Mouse (Mus musculus) duodenum, adult 2 months (tissue): ENCODE measurements around the gene Tnk1. TPM values are rescaled to one million over a fixed set of nuclear protein-coding genes. Genes with fewer than 3 reads are reported as not detected.

ENCODE experiments used
- polyA plus RNA-seq: library from polyadenylated mRNA; depleted of rRNA; stranded (reverse); fragments of >200 nt; gene quantifications from 2 replicates; pipeline ENCODE4 v1.2.3, GENCODE M21; 2012; ENCODE audit warnings: low replicate concordance; rRNA removed

Tnk1 gene
- 34.8 and 47.5 TPM in 2 replicates for polyA plus RNA-seq

DNA sequence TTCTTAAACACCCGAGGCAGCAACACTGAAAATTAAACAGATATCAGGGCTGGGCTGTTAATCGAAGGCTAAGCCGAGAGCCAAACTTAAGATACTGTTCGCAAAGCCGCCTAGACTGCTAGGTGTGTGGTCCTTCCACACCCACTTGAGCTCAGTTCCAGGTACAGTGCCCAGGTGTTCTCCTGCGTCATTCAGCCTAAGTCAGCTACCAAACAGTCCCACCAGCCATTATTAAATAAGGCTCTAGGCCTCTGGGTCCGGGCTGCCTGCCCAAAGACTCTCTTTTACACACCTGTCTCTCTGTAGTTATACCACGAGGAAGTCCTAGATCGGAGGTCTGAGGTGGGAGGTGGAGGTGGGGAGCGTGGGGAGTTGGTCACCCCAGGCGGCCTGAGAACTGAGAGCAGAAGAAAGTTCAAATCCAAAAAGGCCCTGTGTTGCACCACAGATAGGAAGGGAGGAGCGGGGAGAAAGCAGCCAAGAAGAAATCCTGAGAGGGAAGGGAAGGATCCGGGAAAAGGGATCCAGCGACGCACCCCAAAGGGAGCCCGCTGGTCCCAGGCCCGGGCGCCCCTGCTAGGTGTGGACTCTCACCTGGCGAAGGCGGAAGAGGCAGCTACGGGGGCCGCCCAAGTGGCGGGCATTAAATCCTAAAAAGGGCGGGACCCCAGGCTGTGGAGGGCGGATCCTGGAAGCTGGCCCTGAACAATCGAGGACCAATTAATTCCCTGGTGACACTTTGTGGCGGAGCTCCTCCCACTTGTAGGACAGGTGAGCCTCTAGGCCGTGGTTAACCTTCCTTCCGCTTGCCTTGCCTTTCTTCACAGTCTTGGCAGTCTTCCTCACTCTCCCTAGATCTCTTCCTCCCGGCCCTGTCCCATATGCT is at the start of gene Tnk1:
Gene Tnk1, minus strand, starts transcription at position 618 of the 886 bp plus-strand sequence.

DNA sequence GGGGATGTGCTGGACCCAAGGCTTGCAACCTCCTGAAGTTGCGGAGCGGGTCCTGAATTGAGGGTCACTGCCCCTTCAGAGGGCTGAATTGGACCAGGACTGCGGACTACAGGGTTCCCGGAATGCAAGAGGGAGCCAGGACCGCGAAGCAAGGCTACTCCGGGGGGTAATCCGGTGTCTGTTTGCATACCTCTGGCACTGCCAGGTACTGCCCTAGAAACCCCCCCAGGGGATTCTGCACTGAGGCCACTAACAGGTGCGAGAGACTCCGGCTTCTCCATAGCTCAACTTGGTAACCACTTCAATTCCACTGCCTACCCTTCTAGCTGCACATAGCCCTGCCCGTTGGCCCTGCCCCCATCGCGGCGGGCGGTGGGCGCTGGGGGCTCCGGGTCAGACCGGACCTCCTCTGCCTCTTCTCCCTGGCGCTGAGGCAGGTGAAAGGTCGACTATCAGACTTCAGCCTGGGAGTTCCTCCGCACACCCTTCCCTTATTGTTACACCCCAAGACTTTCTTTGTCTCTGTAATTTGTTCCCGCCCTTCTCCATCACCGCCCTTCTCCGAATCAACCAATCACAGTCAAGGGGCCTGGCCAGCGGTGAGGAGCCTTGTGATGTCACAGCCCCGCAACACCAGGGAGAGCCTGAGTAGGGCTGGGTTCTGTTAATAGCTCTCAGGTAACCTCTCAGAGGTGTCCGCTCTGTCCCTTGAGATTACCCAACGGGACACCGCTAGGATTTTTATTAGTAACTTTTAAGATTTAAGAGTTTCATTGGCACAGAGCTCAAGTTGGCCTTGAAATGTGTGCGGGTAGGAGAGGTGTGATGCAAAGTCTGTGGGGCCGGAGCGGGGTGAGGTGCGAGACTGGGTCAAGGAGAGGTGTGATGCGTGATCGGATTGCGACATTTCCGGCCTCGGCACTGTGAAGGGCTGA is 42.2 kb upstream of the Tnk1 start, which contains the start of the genes 2810408A11Rik and Neurl4:
Gene 2810408A11Rik, minus strand, starts transcription at position 517 of the 935 bp plus-strand sequence.
Gene Neurl4, plus strand, starts transcription at position 602 of the 935 bp plus-strand sequence.

DNA sequence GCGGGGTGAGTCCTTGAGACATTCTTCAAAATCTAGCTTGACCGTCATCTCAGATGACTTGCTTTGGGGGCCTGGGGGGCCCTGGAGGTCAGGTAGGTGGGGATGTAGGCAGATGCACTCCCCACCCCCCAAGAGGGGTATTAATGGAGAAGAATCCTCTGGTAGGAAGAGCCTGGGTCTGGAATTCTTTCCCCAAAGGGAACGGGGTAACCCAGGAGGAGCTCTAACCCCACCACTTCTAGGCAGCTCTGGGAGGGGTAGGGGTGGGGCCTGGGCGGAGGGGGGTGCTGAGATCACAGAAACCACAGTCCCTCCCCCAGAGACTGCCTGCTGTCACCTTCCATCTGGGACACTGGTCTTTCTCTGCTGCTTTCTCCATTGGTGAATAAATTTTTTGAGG is 36.8 kb upstream of the Tnk1 start, which contains the start of gene Acap1:
Gene Acap1, minus strand, starts transcription at position 249 of the 400 bp plus-strand sequence.

DNA sequence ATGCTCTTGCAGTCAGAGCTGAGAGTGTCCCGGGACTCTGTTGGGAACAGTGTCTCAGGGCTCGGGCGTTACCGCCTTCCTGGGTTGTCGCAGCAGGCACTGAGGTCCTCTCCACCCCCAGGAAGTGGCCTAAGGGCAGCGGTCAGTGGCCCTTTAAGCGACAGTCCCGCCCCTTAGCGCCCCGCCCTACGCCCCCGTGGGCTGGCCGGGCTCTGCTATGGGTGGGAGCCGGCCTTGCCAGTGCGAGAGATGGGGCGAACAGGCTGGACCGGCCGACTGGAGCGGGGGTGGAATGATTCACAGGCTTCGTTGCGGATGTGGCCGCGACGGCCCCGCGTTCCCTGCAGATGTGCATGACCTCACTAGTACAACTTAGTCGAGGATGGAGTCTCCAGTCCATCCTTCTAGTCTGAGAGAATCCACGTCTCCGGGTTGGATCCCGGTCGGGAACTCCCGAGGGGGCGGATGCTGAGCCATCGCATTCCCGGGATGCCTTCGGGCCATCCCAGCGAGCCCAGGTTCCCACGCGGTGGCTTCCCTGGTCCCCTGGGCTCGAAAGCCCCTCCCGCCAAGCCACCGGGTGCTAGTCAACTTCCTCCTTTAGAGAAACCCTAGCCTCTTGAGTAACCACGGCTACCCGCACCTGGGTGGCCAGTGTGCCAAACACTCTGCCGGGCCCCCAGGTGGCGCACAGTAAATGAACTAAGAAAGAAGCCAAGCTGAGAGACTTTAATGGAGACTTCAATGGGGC is 22.5 kb upstream of the Tnk1 start, which contains the start of gene Kctd11:
Gene Kctd11, minus strand, starts transcription at position 554 of the 751 bp plus-strand sequence.

DNA sequence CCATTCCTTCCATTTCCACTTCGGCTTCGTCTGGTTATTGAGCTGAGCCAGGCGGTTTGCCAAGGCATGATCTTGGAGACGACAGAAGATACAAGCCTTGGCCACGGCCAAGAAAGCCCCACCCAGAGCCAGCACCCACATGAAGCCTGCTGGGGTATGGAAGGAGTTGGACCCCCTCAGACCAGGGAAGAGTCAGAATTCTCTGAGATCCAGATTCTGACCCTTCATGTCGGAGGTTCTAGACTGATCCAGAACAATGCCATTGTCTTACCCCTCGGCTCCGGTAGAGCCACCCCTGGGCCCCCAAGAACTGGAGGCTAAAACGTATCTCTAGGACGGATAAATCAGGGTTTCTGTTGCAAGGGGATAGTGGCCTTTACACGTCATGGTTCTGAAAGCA is 19.3 kb upstream of the Tnk1 start, which contains the start of gene Tmem95:
Gene Tmem95, minus strand, starts transcription at position 141 of the 400 bp plus-strand sequence.

DNA sequence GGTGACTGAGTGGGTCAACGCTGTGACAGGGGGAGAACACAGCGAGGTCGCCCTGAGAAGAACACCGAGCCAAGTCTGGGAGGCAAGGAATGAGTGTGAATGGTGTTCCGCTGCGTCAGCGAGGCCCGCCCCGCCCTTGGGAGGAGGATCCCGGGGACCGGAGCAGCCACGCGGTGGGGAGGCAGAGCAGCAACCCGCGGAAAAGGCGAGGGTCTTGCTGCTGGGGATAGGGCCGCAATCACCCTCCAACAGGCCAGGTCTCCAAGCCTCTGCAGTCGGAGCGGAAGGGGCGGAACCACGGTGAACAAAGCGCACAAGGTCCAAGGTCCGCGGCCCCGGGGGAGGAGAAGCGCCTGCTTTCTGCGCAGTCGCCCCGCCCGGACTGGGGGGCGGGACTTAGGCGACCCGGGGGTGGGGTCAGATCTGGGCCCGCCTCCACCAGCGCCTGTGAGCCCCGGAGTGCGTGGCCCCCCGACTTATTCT is 12.3 kb downstream of the Tnk1 start, which contains the start of gene Plscr3:
Gene Plscr3, plus strand, starts transcription at position 179 of the 483 bp plus-strand sequence.

DNA sequence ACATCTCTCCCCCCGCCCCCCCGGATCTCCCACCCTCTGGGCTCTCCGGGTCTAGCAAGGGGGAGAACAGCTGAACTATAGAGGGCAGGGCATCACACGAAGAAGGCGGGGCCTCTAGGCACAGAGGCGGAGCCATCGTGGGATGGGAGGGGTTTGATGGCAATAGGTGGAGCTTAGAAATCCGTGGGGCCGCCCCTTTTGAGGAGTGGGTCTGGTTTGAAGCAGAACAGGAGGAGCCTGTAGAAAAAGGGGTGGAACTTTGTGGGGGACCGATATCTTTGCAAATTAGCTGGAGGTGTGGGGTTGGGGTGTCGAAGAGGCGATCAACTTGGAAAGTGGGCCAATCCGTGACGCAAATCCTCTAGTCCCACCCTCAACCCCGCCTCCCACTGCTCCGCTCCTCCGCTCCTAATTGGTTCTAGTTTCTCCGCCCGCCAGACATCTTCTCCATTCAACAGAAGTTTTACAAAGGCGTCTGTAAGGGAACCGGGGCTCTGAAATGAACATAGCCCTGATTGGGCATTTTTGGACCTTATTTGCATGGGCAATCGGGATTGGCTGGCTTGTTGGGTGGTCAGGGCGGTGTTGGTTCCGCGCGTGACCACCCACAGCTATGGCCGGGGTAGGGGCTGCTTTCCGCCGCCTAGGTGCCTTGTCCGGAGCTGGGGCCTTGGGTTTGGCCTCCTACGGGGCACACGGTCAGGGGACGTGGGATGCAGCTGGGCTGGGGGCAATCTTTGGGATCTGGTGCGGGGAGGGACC is 20.4 kb downstream of the Tnk1 start, which contains the start of gene Tmem256:
Gene Tmem256, plus strand, starts transcription at position 563 of the 762 bp plus-strand sequence.

DNA sequence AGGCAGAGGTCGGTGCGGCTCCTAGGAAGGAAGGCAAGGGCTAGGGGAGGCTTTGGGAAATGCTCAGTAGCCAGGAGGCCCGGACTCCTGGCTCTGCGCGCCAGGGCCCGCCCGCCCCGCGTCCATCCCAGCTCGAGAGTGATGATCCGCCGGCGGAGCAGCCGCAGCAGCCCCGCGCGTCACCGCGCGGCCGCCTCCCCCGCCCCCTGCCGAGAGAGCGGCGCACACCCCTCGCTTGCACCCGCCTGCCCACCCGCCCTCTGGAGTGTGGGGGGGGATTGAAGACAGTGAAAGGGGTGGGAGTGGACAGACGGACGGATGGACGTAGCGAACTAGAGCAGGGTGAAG is 21.0 kb downstream of the Tnk1 start, which contains the start of gene Nlgn2:
Gene Nlgn2, minus strand, starts transcription at position 181 of the 348 bp plus-strand sequence.

DNA sequence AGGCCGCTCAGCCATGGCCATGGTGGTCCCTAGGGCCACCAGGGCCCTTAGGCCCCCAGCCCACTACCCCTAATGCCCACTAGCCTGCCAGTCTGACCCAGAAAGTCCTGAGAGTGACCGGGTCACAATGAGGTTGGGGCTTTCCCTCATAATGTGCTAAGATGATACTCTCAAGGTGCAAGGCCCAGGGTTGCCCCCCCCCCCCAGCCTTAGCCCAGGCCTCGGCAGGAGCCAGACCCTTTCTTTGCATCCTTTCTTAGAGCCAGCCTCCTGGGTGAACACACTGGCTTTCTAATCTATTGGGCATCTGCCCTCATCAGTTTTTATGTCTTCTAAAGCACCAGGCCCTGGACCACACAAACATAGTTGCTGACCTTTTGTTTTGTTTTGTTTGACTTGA is 36.5 kb downstream of the Tnk1 start, which contains the start of gene Spem1:
Gene Spem1, minus strand, starts transcription at position 101 of the 400 bp plus-strand sequence.

DNA sequence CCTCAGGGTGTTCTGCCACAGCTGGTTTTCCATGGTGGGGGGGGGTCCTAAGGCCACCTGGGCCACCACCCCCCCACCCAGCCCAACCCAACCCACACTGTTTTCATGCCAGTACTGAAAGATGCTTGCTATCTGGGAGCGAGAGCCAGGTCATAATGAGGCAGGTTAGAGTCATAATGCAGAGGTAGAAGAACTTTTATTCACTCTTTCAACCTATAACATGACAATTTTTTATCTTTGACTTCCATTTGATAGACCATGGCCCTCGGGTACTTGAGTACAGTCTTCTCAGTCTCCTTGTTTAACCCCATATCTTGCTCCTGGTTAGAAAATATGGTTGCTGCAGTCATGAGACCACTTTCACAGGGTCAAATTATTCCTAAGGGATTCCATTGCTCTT is 40.2 kb downstream of the Tnk1 start, which contains the start of gene Spem2:
Gene Spem2, minus strand, starts transcription at position 101 of the 400 bp plus-strand sequence.

DNA sequence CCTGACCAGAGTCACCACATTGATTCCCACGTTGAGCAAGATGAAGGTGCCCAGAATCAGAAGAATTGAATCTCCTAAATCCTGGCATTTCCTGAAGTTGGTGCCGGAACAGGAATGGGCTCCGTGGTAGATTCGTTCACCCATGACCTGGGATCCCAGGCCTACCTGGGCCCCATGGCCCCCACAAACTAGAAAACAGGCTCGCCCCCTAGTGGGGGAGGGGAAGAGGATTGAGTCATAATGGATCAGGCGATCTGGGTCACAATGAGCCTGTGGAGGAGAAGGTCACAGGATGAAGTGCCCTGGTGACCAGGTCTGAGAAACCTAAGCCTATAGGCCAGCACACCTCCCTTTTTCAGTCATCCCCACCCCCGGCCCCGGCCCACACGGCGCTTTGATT is 43.4 kb downstream of the Tnk1 start, which contains the start of gene Gm39566:
Gene Gm39566, minus strand, starts transcription at position 144 of the 400 bp plus-strand sequence.

DNA sequence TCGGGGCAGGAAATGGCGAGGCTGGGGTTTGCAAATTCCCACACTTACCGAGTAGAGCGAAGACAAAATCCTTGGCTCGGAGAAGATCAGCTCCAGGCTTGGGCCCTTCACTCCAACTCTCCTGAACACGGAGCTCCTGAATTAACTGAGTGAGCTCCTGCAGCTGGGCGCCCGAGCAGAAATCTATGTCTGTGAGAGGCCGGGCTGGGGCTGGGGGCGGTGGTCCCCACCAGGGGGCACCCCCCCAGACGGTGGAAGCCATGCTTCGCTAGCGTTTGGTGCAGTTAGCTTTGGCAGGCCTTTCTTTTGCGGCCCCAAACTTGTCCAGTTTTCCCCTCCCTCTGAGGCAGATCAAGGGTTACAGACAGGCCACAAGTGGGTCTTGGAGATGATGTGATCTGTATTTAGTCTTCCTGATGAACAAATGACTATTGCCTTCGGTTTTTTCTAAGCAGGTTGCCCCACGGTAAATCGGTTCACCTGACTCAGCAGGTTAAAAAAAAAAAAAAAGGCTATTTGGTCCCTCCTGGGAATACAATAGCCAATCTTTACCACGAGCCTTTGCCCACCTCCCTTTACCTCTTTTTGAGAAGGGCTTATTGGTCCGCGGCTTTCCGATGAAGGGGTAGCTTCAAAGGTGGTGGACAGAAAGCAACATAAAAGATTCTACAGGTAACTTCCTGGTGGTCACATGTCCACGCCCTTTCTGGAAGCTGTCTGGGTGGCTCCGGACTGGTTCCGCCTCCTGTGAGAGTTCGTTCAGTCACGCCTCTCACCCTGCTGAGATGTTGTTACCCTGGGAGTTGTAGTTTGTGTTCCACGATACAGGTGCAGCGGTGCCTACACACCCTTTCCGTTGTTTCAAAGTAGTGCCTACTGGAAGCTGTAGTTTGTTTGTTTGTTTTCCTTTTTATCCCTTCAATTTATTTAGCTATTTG is 53.3 kb downstream of the Tnk1 start, which contains the start of gene Tmem102:
Gene Tmem102, minus strand, starts transcription at position 653 of the 938 bp plus-strand sequence.

DNA sequence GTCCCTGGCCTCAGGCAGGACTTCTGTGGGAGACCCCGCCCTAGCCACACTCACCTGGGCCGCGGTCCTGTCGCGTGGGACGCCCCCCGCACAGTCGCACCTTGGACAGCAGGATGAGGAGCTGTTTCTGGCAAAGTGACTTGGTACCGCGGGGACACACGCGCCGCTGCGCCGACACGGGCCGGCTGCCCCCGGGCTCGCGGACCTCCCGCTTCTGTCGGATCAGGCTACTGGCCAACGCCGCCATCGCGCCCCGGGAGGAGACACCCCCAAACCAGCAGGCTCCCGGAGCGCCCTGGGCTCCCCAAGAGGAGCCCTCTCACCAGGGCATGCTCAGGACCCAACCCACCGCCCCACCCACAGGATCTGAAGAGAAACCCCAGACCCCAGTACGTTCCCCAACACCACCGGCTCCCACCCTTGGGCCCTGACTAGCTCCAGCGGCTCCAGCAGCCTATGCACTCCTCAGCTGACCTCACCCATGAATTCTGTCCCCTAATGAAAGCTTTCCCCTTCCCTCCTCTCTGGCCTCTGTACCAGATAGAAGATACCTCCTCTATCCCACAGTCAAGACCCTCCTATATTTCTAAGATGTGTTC is 57.1 kb downstream of the Tnk1 start, which contains the start of gene Fgf11:
Gene Fgf11, minus strand, starts transcription at position 479 of the 599 bp plus-strand sequence.

Other genes starting within 250 kb of the Tnk1 start
- not detected in 2 replicates for gene Shbg, start 240.8 kb downstream of the Tnk1 start, polyA plus RNA-seq
- gene Sat2, start 236.7 kb downstream of the Tnk1 start, polyA plus RNA-seq = 1.4 TPM in 2 replicates
- gene Fxr2, start 225.7 kb downstream of the Tnk1 start, polyA plus RNA-seq = 37.9 and 40.8 TPM in 2 replicates
- 0.26 TPM in 1 of 2 replicates, not detected in the other for gene Sox15, start 203.4 kb downstream of the Tnk1 start, polyA plus RNA-seq
- gene Mpdu1, start 196.1 kb downstream of the Tnk1 start, polyA plus RNA-seq = 184 and 214 TPM in 2 replicates
- 20.5 and 25.2 TPM in 2 replicates for gene Cd68, start 192.6 kb downstream of the Tnk1 start, polyA plus RNA-seq
- gene Eif4a1, start 186.3 kb downstream of the Tnk1 start, polyA plus RNA-seq = 71.8 and 97.2 TPM in 2 replicates
- 15.6 and 17.3 TPM in 2 replicates for gene Senp3, start 176.6 kb downstream of the Tnk1 start, polyA plus RNA-seq
- 11.1 and 13.6 TPM in 2 replicates for gene Tnfsf13, start 172.9 kb downstream of the Tnk1 start, polyA plus RNA-seq
- gene Tnfsf12, start 162.9 kb downstream of the Tnk1 start, polyA plus RNA-seq = 17.8 and 19.2 TPM in 2 replicates
- 3.7 and 4.7 TPM in 2 replicates for gene Tnfsfm13, start 162.6 kb downstream of the Tnk1 start, polyA plus RNA-seq
- gene Polr2a, start 100.1 kb downstream of the Tnk1 start, polyA plus RNA-seq = 22.0 and 29.9 TPM in 2 replicates
- 0.13 TPM in 1 of 2 replicates, not detected in the other for gene Slc35g3, start 96.8 kb downstream of the Tnk1 start, polyA plus RNA-seq
- gene Zbtb4, start 92.8 kb downstream of the Tnk1 start, polyA plus RNA-seq = 7.0 and 19.2 TPM in 2 replicates
- 3.8 and 6.8 TPM in 2 replicates for gene Chrnb1, start 62.8 kb downstream of the Tnk1 start, polyA plus RNA-seq
- gene Fgf11, start 56.9 kb downstream of the Tnk1 start, polyA plus RNA-seq = 2.7 and 6.1 TPM in 2 replicates
- gene Tmem102, start 53.1 kb downstream of the Tnk1 start, polyA plus RNA-seq = 44.7 and 80.5 TPM in 2 replicates
- gene Gm39566, start 43.4 kb downstream of the Tnk1 start, polyA plus RNA-seq = not detected in 2 replicates
- not detected in 2 replicates for gene Spem2, start 40.3 kb downstream of the Tnk1 start, polyA plus RNA-seq
- 0.09 and 0.13 TPM in 2 replicates for gene Spem1, start 36.5 kb downstream of the Tnk1 start, polyA plus RNA-seq
- gene Nlgn2, start 20.9 kb downstream of the Tnk1 start, polyA plus RNA-seq = 6.9 and 15.5 TPM in 2 replicates
- 102 and 130 TPM in 2 replicates for gene Tmem256, start 20.2 kb downstream of the Tnk1 start, polyA plus RNA-seq
- 39.3 and 58.9 TPM in 2 replicates for gene Plscr3, start 12.4 kb downstream of the Tnk1 start, polyA plus RNA-seq
- gene Tmem95, start 19.3 kb upstream of the Tnk1 start, polyA plus RNA-seq = not detected in 2 replicates
- 2.0 and 2.3 TPM in 2 replicates for gene Kctd11, start 22.7 kb upstream of the Tnk1 start, polyA plus RNA-seq
- 7.4 and 13.8 TPM in 2 replicates for gene Acap1, start 36.8 kb upstream of the Tnk1 start, polyA plus RNA-seq
- gene 2810408A11Rik, start 42.3 kb upstream of the Tnk1 start, polyA plus RNA-seq = 2.1 and 3.0 TPM in 2 replicates
- gene Neurl4, start 42.3 kb upstream of the Tnk1 start, polyA plus RNA-seq = 20.1 and 23.0 TPM in 2 replicates
- gene Gps2, start 55.2 kb upstream of the Tnk1 start, polyA plus RNA-seq = 106 and 110 TPM in 2 replicates
- gene Eif5a, start 63.2 kb upstream of the Tnk1 start, polyA plus RNA-seq = 196 and 222 TPM in 2 replicates
- 10.8 and 28.6 TPM in 2 replicates for gene Ybx2, start 77.1 kb upstream of the Tnk1 start, polyA plus RNA-seq
- gene Slc2a4, start 89.5 kb upstream of the Tnk1 start, polyA plus RNA-seq = 15.5 and 23.7 TPM in 2 replicates
- gene Cldn7, start 106.0 kb upstream of the Tnk1 start, polyA plus RNA-seq = 294 and 1,474 TPM in 2 replicates
- 85.4 and 132 TPM in 2 replicates for gene Ctdnep1, start 122.4 kb upstream of the Tnk1 start, polyA plus RNA-seq
- 38.1 and 39.2 TPM in 2 replicates for gene Elp5, start 123.8 kb upstream of the Tnk1 start, polyA plus RNA-seq
- 200 and 478 TPM in 2 replicates for gene Gabarap, start 132.4 kb upstream of the Tnk1 start, polyA plus RNA-seq
- 8.8 and 9.4 TPM in 2 replicates for gene Phf23, start 137.0 kb upstream of the Tnk1 start, polyA plus RNA-seq
- gene Dvl2, start 141.9 kb upstream of the Tnk1 start, polyA plus RNA-seq = 5.5 and 7.4 TPM in 2 replicates
- 124 and 125 TPM in 2 replicates for gene Acadvl, start 156.7 kb upstream of the Tnk1 start, polyA plus RNA-seq
- 5.2 and 5.7 TPM in 2 replicates for gene Dlg4, start 158.2 kb upstream of the Tnk1 start, polyA plus RNA-seq
- gene Asgr1, start 195.4 kb upstream of the Tnk1 start, polyA plus RNA-seq = 0.49 TPM in 1 of 2 replicates, not detected in the other
- 0.17 and 0.21 TPM in 2 replicates for gene Asgr2, start 233.9 kb upstream of the Tnk1 start, polyA plus RNA-seq